Comparison of ENCODE assay signal across 1 mouse cellular context in genomic region chr15:62122265-62123023, GRCm38 (mm10).
TF ChIP-seq lines count a peak whose summit lies in the region.

No protein-coding gene starts in this region.

TF ChIP-seq in MEL, 35 proteins besides CTCF, POLR2A, EP300 and RAD21 (continued from another document):
- TF ChIP-seq MXI1 (IDR thresholded peaks at IDR 0.05; ENCODE audit: low read depth, low read length) (no peak), TCF12 (IDR thresholded peaks at IDR 0.05; ENCODE audit: low read depth, low read length) (peak; percentile 45; the same call in 1 of the 2 replicates), BHLHE40 (IDR thresholded peaks at IDR 0.05; ENCODE audit: borderline replicate concordance, low read depth, low read length) (no peak), ZNF384 (IDR thresholded peaks at IDR 0.05; ENCODE audit: low read depth, low read length) (no peak), MAZ (IDR thresholded peaks at IDR 0.05; ENCODE audit: low read depth, low read length) (no peak), ELF1 (IDR thresholded peaks at IDR 0.05; ENCODE audit: low read depth, low read length) (no peak), ZKSCAN1 (IDR thresholded peaks at IDR 0.05; ENCODE audit: low read depth, low read length) (no peak), POLR2AphosphoS5 (IDR thresholded peaks at IDR 0.05; ENCODE audit: borderline replicate concordance, low read depth, low read length) (no peak), MAX (IDR thresholded peaks at IDR 0.05; ENCODE audit: low read length) (peak; percentile 53; the same call in 1 of the 2 replicates), NRF1 (IDR thresholded peaks at IDR 0.05; ENCODE audit: insufficient read depth, low read depth, low read length, poor library complexity, severe bottlenecking) (no peak), HCFC1 (IDR thresholded peaks at IDR 0.05; ENCODE audit: low read depth, low read length) (no peak), GABPA (IDR thresholded peaks at IDR 0.05; ENCODE audit: low read depth, low read length) (no peak)
